Mouse (Mus musculus) liver, adult 2 months (tissue): ENCODE results near the gene Sat2. TPM values are rescaled to one million over a fixed set of nuclear protein-coding genes. Genes with fewer than 3 reads are reported as not detected.

Source experiments
- DNase-seq: peaks from one replicate; pipeline ENCODE4 v3.0.0-alpha.2; 2011; ENCODE audit warnings: low read depth, low spot score; ENCODE audit errors: extremely low read depth
- H3K27ac ChIP-seq: fragments of 200-500 bp; replicated peaks from 2 replicates; pipeline ENCODE4 v1.5.1; 2012; ENCODE audit warnings: low read depth, mild to moderate bottlenecking, control low read depth, inconsistent platforms, low read length; ENCODE audit not compliant: insufficient read depth
- H3K27me3 ChIP-seq: fragments of 200-500 bp; 2 replicates; pipeline ENCODE4 v1.6.1; 2012; ENCODE audit warnings: mild to moderate bottlenecking, moderate library complexity, low read length, inconsistent platforms; ENCODE audit not compliant: control insufficient read depth, insufficient read depth
- H3K36me3 ChIP-seq: fragments of 200-500 bp; 2 replicates; pipeline ENCODE4 v1.6.1; 2012; ENCODE audit warnings: low read length, inconsistent platforms; ENCODE audit not compliant: control insufficient read depth, insufficient read depth
- H3K4me1 ChIP-seq: fragments of 200-500 bp; 2 replicates; pipeline ENCODE4 v1.6.1; 2011; ENCODE audit warnings: low read length; ENCODE audit not compliant: control insufficient read depth, insufficient read depth
- H3K4me3 ChIP-seq: fragments of 200-500 bp; 2 replicates; pipeline ENCODE4 v1.5.1; 2011; ENCODE audit warnings: low read depth, mild to moderate bottlenecking, control low read depth, low read length, moderate library complexity; ENCODE audit not compliant: insufficient read depth
- H3K79me2 ChIP-seq: fragments of 200-500 bp; 2 replicates; pipeline ENCODE4 v1.6.1; 2012; ENCODE audit warnings: inconsistent platforms, mild to moderate bottlenecking, low read length, moderate library complexity; ENCODE audit not compliant: control insufficient read depth, insufficient read depth
- H3K9ac ChIP-seq: fragments of 200-500 bp; 2 replicates; pipeline ENCODE4 v1.6.1; 2012; ENCODE audit warnings: low read depth, mild to moderate bottlenecking, control low read depth, inconsistent platforms, low read length
- CTCF ChIP-seq: fragments of 200-500 bp; IDR thresholded peaks from 2 replicates; pipeline ENCODE4 v1.5.1; 2011; ENCODE audit warnings: low read depth, low read length, control low read depth
- POLR2A ChIP-seq: fragments of 200-500 bp; IDR thresholded peaks from 2 replicates; pipeline ENCODE4 v1.6.1; 2011; ENCODE audit warnings: low read length, control low read depth; ENCODE audit not compliant: insufficient read depth; ENCODE audit errors: extremely low read depth
- WGBS: fragments of 180-500 bp; shearing (Covaris S2); methylation state at CpG from one replicate; pipeline ENCODE4 v1.1.7; 2018; 5-methylcytosine and 5-hydroxymethylcytosine counted together
- polyA plus RNA-seq: library from polyadenylated mRNA; depleted of rRNA; stranded (reverse); fragments of >200 nt; gene quantifications from 2 replicates; pipeline ENCODE4 v1.2.3, GENCODE M21; 2012
- total RNA-seq: library from RNA; depleted of rRNA; stranded (reverse); fragments of >200 nt; gene quantifications from 2 replicates; pipeline ENCODE4 v1.2.3, GENCODE M21; 2014

Gene Sat2
- total and polyA plus RNA-seq, 2 experiments, result 12.8 to 19.4 TPM

- WGBS, result 86% methylated on average over 15 of the region's 15 CpGs
- no peak overlapping the region for H3K9ac ChIP-seq
- H3K4me3 ChIP-seq, result no peak overlapping the region
- H3K79me2 ChIP-seq, result no peaks in the 10 kb centered on the region; the same call in 1 of the 2 replicates
- DNase-seq, result no peak
- H3K27ac ChIP-seq, result no peak overlapping the region
- no peaks in the 10 kb centered on the region for H3K27me3 ChIP-seq
- peaks cover 3% of the 10 kb centered on the region; the same call in 1 of the 2 replicates for H3K36me3 ChIP-seq
- peaks cover 5% of the 10 kb centered on the region for H3K4me1 ChIP-seq
- TF ChIP-seq POLR2A, result no peak
- peak; percentile 9; the same call in 1 of the 2 replicates for TF ChIP-seq CTCF
Measured at GRCm38 (mm10) chr11:69657462-69657881, 35.6 kb downstream of the Sat2 start.

- H3K36me3 ChIP-seq, result no peaks in the 10 kb centered on the region
- 20% methylated on average over 3 of the region's 3 CpGs for WGBS
- H3K4me1 ChIP-seq, result peaks cover 9% of the 10 kb centered on the region
- no peaks in the 10 kb centered on the region for H3K27me3 ChIP-seq
- no peaks in the 10 kb centered on the region; the same call in 1 of the 2 replicates for H3K79me2 ChIP-seq
- peak overlapping the region; percentile 65 for H3K4me3 ChIP-seq
- peak; percentile 72 for DNase-seq
- TF ChIP-seq POLR2A (no peak), CTCF (no peak)
- H3K9ac ChIP-seq, result peak overlapping the region; percentile 79; the same call in 1 of the 2 replicates
- H3K27ac ChIP-seq, result peak overlapping the region; percentile 87
Measured at GRCm38 (mm10) chr11:69661221-69661881, 39.5 kb downstream of the Sat2 start.

- Histone ChIP-seq H3K36me3 (peaks cover 3% of the 10 kb centered on the region; the same call in 1 of the 2 replicates), H3K9ac (peak within 1 kb of the TSS; percentile 79), H3K79me2 (no peaks in the 10 kb centered on the region; the same call in 1 of the 2 replicates), H3K4me1 (peaks cover 9% of the 10 kb centered on the region), H3K27me3 (no peaks in the 10 kb centered on the region), H3K4me3 (peak within 1 kb of the TSS; percentile 65), H3K27ac (peak within 1 kb of the TSS; percentile 87)
- WGBS, result under 1% methylated on average over 48 of the region's 48 CpGs
- TF ChIP-seq POLR2A (peak; percentile 82; the same call in 1 of the 2 replicates), CTCF (peak; percentile 53)
- DNase-seq, result peak; percentile 83
Measured at GRCm38 (mm10) chr11:69662213-69662966, 40.6 kb downstream of the Sat2 start, which contains the start of gene Mpdu1. Gene Mpdu1 (minus strand): TSS chr11:69662642.

GRCm38 (mm10) chr11:69662967-69663671 is 41.3 kb downstream of the Sat2 start:
- H3K79me2 ChIP-seq, result no peaks in the 10 kb centered on the region; the same call in 1 of the 2 replicates
- H3K4me3 ChIP-seq, result peak overlapping the region; percentile 65
- H3K4me1 ChIP-seq, result peaks cover 9% of the 10 kb centered on the region
- no peaks in the 10 kb centered on the region for H3K27me3 ChIP-seq
- peak overlapping the region; percentile 28 for H3K9ac ChIP-seq
- TF ChIP-seq POLR2A (no peak), CTCF (no peak)
- H3K36me3 ChIP-seq, result peaks cover 10% of the 10 kb centered on the region; the same call in 1 of the 2 replicates
- DNase-seq, result peak; percentile 44
- 65% methylated on average over 13 of the region's 13 CpGs for WGBS
- peak overlapping the region; percentile 70 for H3K27ac ChIP-seq

- Histone ChIP-seq H3K9ac (no peak overlapping the region), H3K27me3 (no peaks in the 10 kb centered on the region), H3K4me3 (no peak overlapping the region), H3K36me3 (peaks cover 16% of the 10 kb centered on the region), H3K4me1 (peaks cover 9% of the 10 kb centered on the region), H3K27ac (peak overlapping the region; percentile 17), H3K79me2 (no peaks in the 10 kb centered on the region; the same call in 1 of the 2 replicates)
- peak; percentile 68 for DNase-seq
- TF ChIP-seq CTCF, result no peak
- TF ChIP-seq POLR2A, result no peak
- 41% methylated on average over 6 of the region's 6 CpGs for WGBS
Measured at GRCm38 (mm10) chr11:69663795-69664194, 42.0 kb downstream of the Sat2 start.
